Mouse (Mus musculus) testis, adult 2 months (tissue): ENCODE data around the gene Icosl.

ENCODE experiments used
- CTCF ChIP-seq: fragments of 200-500 bp; IDR thresholded peaks from 2 replicates; pipeline ENCODE4 v1.5.1; 2012; ENCODE audit warnings: low read depth, mild to moderate bottlenecking, inconsistent platforms, low read length, moderate library complexity; ENCODE audit not compliant: control insufficient read depth, insufficient read depth, insufficient replicate concordance
- POLR2A ChIP-seq: fragments of 200-500 bp; IDR thresholded peaks from 2 replicates; pipeline ENCODE4 v1.6.1; 2012; ENCODE audit warnings: low read depth, mild to moderate bottlenecking, inconsistent platforms, low read length, moderate library complexity; ENCODE audit not compliant: control insufficient read depth

- TF ChIP-seq POLR2A (no peak), CTCF (no peak)
Observed at GRCm38 (mm10) chr10:78090246-78090645, 21.1 kb downstream of the Icosl start.
